Mouse (Mus musculus) ovary, postnatal 14 days (tissue): ENCODE data around the gene Gnpat.

Experiments used
- DNase-seq: peaks from one replicate; pipeline ENCODE4 v3.0.0; 2022; ENCODE audit warnings: low spot score

The Gnpat gene

DNA sequence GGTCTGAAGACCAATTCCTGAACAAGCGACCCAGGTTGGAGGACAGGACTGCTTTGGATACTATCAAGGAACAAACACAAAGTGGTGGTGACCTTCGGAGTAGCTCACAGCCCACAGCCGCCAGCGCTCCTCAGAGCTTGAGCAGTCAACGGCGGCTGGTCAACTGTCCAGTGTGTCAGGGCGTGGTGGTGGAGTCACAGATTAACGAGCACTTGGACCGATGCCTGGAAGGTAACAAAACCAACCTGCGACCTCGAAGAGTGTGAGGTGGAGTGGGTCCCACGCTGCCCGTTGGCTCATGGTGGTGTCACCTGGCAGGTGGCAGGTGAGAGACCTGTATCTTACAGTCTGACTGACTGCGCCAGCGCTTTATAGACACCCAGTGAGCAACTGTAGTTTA, 40.4 kb downstream of the Gnpat start:
- DNase-seq = no peak

DNA sequence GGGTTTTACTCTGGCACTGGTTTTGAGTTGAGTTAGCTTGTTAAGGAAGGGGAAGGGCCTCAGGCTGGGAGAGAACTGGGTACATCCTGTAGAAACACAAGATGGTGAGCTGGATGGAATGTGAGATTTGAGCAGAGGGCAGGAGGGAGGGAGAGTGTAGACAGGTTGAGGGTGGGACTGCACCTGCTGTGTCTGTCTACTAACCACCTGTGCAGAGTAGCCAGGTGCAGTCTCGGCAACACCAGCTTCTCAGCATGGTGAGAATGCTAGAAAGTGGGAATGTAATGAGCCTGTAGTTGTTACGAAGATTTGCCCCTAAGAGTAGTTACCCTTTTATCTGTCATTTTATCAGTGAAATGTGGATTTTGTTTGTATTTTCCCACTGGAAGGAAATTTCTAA, 42.6 kb downstream of the Gnpat start:
- no peak for DNase-seq

DNA sequence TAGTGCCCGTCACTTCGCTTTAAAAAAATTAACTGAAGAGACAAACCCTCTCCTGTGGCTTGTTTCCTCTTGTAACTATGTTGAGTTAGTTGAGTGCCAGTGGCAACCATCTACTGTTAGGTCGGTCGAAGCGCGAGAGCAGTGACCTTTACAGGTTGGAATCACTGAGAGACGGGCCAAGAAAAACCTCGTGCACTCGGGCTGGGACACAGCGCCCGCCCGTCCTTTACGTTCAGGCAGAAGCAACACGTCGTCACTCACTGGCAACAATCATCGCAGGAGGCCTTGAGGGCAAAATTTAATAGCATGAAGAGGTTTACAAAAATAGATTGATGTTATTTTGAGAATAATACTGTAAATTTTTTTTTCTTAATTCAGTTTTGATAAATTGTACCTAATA, 47.1 kb downstream of the Gnpat start:
- DNase-seq = no peak

DNA sequence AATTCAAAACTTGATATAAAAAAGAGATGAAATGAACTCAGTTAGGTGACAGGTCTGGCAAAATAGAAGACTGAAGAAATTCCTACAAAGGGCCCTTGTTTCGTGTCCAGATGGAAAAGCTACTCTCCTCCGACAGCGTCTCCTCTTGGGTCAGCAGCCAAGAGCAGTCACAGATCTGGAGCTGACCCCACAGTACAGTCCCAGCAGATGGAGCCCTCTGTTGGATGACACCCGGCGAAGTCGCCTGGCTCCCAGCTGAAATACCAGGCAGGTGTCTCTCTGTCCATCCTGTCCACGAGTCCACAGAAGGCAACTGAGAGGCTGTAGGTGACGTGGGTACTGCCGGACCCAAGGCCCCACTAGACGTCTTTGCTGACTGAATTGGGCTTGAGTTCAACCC, 47.5 kb downstream of the Gnpat start:
- DNase-seq = no peak

DNA sequence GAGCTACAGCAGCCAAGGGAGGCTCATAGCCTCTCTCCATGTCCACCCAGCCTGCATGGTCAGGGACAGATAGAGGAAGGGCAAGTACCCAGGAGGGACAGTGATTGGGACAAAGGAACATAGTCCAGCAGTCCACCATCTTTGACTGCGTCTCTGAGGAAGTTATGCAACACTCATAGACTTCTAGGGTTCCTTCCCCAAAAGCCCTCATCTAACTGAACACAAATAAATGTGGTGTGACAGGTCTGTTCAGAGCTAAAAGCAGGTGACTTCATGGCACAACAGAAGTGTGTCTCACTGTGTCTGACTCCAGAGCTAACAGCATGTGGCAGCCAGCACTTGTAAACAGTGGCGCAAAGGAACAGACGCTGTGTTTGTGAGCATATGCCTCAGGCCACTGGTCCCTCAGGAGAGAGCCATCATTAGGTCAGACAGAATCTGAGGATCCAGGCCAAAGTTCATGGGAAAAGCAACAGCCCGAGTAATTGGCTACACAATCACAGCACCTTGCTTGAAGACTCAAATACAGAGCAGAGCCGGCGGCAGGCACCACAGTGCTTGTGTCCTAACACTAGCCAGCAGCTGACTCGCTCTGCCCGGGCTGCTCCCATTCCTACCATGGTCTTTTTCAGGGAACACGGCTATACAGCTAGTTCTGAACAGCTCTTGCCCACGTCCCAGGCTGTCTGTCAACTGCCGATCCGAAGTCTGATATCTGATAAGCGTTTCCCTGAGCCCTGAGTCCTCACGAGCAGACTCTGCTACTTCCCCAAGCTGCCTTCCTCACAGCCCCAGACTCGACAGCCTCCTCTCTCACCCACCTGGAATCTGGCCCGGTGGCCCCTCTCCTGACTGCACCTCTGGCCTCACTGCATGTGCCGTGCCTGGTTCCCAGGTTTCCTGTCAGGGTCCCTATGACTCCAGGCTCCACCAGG, 49.4 kb downstream of the Gnpat start:
- no peak for DNase-seq

DNA sequence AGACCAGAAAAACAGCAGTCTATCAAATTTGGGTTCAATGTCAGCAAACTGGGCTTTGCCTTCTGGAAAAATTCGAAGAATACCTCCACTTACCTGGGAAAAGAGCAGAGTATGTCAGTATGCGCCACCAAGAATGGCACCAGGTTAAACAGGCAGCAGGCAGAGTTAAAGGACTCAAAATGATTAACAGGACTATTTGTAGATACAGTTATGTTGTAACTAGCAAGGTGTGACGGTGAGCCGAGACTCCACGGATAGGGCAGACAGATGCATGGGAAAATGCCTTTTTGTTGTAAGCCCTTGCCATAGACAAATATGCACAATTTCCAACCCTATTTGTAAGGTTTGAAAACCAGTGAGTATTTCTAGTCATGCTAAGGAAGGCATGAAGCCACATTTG, 51.2 kb downstream of the Gnpat start:
- no peak for DNase-seq

DNA sequence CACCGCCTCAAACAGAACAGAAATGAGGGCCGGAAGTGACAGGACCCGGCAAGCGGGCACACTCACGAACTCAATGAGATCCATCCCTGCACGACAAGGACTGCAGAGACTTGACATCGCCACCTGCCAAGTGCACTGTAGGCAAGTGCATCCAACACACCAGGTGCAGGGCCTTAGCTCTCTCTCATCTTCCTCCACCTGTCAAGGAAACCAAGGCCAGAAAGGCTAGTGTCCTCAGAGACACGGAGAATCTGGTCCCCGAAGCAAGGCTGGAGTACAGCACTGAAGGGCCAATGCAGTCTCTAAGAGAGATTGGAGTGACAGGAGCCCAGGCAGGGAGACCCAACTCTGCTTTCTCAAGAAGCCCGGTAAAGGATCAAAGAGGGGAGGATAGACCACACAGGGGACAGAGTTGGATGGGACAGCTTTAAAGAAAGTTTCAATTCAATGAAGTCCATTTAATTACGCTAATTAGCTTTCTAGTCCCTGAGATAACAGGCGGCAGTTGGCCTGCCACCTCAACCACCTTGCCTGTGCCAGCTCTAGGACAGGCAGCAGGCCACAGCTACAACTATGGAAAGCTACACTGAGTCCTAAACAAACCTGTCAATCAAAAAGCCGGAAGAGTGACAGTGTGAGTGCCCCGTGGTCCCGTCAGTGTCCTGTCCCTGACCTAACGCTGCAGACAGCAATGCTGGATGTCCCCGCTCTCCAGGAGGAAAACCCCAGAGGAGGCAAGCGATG, 55.1 kb downstream of the Gnpat start:
- DNase-seq = no peak

DNA sequence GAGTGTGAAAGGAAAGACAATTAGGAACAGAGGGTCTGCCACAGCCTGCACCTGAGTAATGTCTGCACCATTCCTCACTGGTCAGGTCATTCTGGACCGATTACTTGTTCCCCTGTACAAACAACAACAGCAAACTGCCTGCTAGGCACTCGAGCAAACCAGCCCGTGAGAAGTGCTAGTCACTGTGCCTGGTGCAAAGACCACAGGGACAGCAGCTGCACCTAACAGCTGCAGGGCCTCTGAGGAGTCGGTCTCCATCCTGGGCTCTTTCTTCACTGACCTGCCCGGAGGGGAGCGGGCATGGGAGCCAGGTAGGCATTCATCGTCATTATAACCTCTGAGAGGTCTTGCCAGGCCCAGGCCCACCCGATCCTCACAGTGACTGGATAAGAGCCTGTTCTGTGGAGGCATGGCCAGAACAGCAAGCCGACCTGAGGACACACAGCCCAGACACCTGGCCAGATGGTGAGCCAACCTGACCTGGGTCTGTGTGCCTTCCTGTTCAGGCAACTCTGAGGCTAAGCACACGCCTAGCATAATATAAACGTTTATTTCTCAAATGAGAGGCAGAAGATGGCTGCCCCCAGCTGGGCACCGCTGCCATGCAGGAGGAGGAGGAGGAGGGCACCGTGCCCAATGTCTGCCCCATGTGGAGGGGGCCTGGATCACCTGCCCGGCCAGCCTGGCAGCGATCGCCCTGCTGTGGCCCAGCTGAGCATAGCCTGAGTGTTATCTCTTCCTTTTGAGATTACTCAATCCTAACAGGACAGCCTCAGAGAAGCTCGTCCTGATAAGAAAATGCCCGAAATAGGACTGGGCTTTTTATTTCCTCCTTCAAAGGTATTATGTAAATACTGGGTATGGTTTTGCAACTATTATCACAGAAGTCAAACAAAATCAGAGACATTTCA, 58.8 kb downstream of the Gnpat start:
- no peak for DNase-seq

DNA sequence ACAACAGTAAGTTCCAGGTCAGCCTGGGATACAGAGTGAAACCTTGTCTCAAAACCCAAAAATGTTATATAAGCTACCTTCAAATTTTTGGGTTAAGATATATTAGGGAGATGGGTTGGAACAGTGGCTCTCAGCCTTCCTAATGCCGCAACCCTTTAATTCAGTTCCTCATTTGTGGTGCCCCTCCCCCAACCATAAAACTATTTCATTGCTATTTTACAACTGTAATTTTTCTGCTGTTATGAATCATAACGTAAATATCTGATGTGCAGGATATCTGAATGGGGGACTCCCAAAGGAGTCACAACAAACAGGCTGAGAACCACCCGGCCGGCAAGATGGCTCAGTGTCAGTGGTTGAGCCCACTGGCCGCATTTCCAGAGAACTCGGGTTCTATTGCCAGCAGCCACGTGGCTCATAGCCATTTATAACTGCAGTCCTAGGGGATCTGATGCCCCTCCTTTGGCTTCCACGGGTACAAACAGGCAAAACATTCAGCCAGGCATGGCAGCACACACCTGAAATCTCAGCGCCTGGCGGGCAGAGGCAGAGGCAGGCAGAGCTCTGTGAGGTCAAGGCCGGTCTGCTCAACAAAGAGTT, 59.8 kb downstream of the Gnpat start:
- DNase-seq = no peak

DNA sequence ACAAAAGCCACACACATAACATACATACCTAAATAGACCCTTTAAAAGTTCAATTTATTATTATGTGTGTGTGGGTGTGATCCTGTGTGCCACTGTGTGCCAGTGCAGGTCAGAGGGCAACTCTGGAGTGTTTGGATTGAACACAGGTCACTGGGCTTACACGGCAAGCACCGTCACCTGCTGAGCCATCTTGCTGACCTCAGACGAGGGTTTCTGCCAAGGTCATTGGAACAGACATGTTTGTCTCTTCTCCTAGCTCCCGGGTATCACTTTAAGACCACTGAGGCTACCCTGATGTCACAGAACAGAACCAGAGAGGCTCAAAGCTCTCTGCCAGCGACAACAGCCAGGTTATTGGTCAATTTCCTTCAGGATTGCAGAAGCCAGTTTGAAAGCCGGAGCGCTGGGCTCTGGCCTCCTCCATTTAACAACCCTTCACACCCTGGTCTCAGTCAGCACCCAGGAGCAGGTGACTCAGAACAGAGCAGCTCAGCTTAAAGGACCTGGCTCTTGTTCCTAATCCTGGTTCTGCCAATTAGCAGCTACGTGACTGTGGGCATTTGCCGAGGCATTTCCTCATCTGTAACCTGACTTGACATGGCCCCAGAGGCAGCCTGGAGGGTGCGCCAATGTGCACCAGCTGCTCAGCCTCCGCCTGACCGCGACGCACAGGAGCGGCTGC, 61.3 kb downstream of the Gnpat start:
- DNase-seq = no peak

DNA sequence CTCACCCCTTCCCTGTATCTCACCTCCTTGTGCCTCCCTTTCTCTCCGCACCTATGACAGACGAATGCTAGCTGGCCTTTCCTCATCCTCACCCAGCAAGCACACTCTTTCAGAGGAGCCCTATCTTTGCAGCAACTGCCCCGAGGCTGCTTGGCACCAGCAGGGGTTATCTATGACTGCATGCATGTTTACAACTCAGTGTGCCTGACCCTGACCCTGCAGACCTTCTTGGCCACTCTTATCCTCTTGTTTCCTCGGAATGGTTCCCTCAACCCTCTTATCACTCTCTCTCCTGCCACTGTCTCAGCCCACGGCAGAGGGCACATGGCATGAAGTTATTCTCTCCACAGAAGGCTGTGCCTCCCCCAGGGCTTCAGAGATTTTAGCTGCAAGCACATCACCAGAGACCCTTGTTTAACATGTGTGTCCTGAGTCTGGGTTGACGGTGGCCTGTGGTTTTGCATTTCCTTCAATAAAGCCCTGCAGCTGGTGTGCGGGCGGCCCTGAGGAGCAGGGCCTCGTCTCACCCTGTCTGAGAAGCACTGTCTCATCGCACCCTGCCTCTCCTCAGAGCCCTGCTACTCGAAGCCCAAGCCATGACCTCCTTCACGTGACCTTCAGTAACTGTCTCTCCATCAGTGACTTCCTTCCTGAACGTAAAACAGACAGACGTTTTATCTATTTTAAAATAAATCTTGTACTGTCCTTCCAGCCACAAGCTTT, 62.9 kb downstream of the Gnpat start:
- DNase-seq = no peak

DNA sequence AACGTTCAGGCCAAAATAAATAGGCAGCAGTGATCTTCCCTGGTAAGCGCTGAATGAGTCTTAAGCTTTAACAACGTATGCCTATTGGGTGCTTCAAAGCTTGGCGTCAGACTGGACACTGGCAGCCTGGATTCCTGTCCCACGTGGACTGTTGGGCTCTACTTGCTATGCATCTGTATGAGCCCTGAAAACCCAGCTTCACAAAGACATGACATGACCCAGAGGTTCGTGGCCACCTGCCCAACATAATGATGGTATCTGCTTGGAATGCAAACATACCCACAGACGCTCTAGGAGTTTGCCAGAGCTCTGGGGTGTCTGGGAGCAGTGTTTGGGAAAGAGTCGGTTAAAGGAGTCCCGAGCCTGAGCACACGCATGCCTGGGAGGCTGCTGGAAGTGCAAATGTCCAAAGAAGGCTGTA, 63.5 kb downstream of the Gnpat start:
- no peak for DNase-seq

DNA sequence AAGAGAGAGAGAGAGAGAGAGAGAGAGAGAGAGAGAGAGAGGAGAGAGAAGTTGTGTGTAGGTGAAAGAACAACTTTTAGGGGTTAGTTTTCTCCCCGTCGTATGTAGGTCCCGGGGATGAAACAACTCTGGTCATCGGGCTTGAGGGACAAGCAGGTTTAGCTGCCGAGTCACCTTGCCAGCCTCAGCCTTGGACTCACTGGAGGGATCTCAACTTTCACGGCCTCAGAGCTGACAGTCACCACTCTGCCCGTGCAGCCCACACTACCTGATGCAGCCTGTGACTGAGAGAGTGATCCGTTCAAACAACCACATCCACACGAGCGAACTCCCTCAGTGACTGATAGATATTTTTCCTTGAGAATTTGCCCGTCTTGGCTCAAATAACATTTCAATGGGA, 66.2 kb downstream of the Gnpat start:
- DNase-seq = no peak

DNA sequence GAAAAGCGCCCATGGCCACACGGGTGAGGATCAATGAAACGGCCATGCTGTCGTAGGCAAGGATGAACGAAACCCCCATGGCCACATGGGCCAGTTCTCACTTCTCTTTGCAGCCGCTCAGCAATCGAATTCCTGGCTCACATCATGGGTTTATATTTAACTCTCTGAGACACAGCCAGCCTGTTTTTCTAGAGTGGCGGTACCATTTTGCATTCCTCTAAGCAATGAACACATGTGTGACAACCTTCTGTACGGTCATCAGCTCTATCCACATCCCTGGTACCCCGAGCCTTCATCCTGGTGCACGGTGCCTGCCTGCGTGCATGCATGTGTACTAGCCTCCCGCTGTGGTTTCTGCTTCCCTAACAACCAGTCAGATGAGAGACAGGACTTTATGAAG, 67.3 kb downstream of the Gnpat start:
- no peak for DNase-seq

DNA sequence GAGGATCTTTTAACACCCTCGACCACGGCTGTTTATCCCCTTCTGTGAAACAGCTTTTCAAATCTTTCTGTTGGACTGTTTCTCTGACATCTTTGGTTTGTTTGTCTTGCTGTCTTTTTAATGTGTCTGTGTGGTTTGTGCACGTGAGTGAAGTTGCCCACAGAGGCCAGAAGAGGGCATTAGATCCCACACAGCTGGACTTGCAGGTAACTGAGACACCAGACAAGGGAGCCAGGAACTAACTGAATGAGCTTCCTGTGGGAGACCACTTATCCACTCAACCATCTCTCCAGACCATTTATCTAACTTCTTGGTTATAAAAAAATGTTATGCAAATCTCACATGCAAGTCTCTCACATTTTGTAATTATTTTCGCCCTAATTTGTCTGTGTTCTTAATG, 67.8 kb downstream of the Gnpat start:
- no peak for DNase-seq

DNA sequence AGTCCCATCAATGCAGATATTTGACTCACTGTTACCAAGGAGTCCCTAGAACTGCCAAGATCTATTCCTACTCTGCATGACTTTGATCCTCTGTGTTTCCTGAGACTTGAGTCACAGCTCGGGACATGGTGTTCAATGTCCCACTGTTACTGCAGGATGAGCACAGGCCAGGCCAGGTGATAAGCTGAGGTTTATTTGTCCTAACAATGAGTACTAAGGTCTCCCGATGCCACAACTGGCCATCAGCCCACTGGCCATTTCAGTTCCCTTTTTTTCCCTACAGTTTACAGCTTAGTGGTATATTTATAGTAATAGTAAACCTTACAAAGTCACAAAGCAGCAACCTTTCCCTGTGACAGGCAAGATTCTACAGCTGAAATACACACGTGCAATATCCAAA, 69.6 kb downstream of the Gnpat start:
- DNase-seq = no peak

DNA sequence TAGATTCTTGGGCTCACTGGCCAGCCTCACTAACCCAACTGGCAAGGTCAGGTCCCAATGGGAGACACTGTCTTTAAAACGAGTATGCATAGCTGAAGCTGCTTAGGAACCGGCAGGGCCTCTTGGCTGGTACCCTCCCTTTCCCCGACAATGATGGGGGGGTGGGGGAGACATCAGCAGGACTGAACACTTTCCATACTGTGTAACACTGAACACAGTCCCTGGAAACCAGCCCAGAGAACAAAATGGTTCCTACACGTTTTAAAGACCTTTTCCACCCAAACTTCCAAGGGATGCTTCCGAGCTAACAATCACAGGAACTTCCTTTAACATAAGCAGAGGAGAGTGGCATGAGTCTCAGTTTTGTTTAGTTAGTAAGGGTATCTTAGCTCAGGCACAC, 72.3 kb downstream of the Gnpat start:
- DNase-seq = no peak

DNA sequence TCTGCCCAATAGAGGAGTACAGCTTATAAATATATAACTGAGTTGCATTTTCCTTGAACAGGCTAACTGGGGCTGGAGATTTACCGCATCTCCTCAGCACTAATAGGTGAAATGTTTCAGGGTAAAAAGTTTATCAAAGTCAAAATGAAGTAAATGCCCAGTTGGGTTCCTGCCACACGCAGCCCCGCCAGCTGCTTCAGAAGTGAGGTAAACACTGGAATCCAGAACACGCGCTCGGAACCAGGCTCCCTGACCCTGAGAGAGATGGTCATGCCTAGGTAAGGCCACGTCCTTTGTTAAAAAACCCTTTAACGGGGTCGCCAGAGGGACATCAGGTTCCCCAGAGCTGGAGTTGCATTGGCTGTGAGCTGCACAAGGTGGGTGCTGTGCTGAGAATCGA, 73.9 kb downstream of the Gnpat start:
- no peak for DNase-seq

DNA sequence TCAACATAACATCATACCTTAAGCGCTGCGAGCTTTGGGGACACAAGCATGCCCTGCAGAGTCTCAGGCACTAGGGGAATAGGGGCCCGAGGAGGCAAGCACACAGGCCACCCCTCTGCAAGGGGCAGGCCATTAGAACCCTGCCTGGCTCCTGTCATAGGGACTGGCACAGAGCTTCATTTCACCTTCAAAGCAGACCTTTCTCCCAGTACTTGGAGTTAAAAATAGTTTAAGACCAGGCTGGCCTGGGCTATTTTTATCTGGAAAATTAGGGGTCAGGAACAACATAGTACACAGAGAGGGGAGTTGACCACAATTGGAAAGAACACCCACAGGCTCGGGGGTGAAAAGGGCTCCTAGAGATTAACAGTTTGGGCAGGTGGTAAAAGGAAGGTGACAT, 74.5 kb downstream of the Gnpat start:
- DNase-seq = no peak
